In the genomic region with DNA sequence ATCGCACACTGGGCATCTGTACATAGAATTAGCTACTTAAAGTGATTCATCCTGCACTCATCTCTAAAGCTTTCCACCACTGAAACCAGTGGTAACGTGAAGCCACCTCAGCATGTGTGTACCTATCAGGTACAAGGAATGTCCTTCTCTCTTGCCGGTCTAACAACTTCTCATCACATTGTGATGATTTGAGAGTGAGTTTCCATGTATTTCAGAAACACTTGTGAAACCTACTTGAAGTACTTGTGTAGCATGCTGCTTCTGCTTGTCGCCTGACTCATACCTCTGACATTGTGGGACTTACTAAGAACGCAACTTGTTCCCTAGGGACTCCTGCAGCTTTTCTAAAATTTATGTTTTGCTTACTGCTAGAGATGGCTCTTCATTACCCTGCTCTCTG, we compare ENCODE assay signal across 22 mouse cellular contexts. TPM values are rescaled to one million over a fixed set of nuclear protein-coding genes. Genes with fewer than 3 reads are reported as not detected.
"Had no signal": no experiment of that assay in that cellular context is flagged by ENCODE, and none has a peak within 500 bp of the region (broad histone marks: within the 10 kb centered on the region; RNA-seq: fewer than 3 reads in every experiment).

No protein-coding gene starts in this region.

- H3K4me2 ChIP-seq: neural tube, embryonic 13.5 days; neural tube, embryonic 15.5 days; stomach, embryonic 15.5 days had no signal

- H3K4me1 ChIP-seq: neural tube, embryonic 13.5 days; neural tube, embryonic 15.5 days; stomach, embryonic 15.5 days had no signal

- H3K9ac ChIP-seq: neural tube, embryonic 13.5 days; neural tube, embryonic 15.5 days; stomach, embryonic 15.5 days had no signal

- H3K4me3 ChIP-seq: neural tube, embryonic 13.5 days; neural tube, embryonic 15.5 days; stomach, embryonic 15.5 days had no signal

- H3K27me3 ChIP-seq: neural tube, embryonic 13.5 days; neural tube, embryonic 15.5 days; stomach, embryonic 15.5 days had no signal

- H3K36me3 ChIP-seq: neural tube, embryonic 13.5 days; neural tube, embryonic 15.5 days; stomach, embryonic 15.5 days had no signal

- H3K9me3 ChIP-seq: neural tube, embryonic 13.5 days; neural tube, embryonic 15.5 days; stomach, embryonic 15.5 days had no signal

- H3K27ac ChIP-seq: neural tube, embryonic 13.5 days; neural tube, embryonic 15.5 days; stomach, embryonic 15.5 days; stomach, postnatal 0 days had no signal

- DNase-seq: retina, postnatal 1 day; right cerebral cortex, adult 18-20 months; right cerebral cortex, postnatal 14 days; right cerebral cortex, postnatal 25 days; right cerebral cortex, postnatal 4 days; spleen, adult 18-20 months; thymus, adult 18-20 months; thymus, adult 2 months; thymus, postnatal 14 days; thymus, postnatal 25 days; thymus, postnatal 36 days; thymus, postnatal 4 days had no signal

RNA-seq across cellular contexts. Expression of gene Sprr3, which starts 3.4 kb away (rescaled TPM):
- polyA plus RNA-seq: neural tube, embryonic 13.5 days; neural tube, embryonic 14.5 days; neural tube, embryonic 15.5 days; spleen, adult 2 months; testis, adult 2 months had no signal

RNA-seq across cellular contexts. Expression of gene Sprr1b, which starts 16.6 kb away (rescaled TPM):
- polyA plus RNA-seq: neural tube, embryonic 13.5 days; neural tube, embryonic 14.5 days; neural tube, embryonic 15.5 days; small intestine, adult 2 months; spleen, adult 2 months; stomach, embryonic 14.5 days; testis, adult 2 months; urinary bladder, adult 2 months had no signal

RNA-seq across cellular contexts. Expression of gene Sprr2k, which starts 22.8 kb away (rescaled TPM):
- polyA plus RNA-seq: neural tube, embryonic 13.5 days; neural tube, embryonic 14.5 days; neural tube, embryonic 15.5 days; small intestine, adult 2 months; spleen, adult 2 months; stomach, embryonic 14.5 days; testis, adult 2 months; thymus, adult 2 months; urinary bladder, adult 2 months had no signal

RNA-seq across cellular contexts. Expression of gene Sprr1a, which starts 30.5 kb away (rescaled TPM):
- polyA plus RNA-seq: neural tube, embryonic 13.5 days; neural tube, embryonic 14.5 days; spleen, adult 2 months had no signal
